Mouse (Mus musculus) megakaryocyte, embryonic 14.5 days (primary cell): Measurements from ENCODE around the gene Bnc1.

Experiments used
- FLI1 ChIP-seq: IDR thresholded peaks from 2 replicates; pipeline ENCODE4 v1.6.1; 2012; ENCODE audit warnings: low read length, inconsistent platforms, mixed read lengths
- GATA1 ChIP-seq: IDR thresholded peaks from 3 replicates; pipeline ENCODE4 v1.6.1; 2012; ENCODE audit warnings: mixed read lengths, low read length, inconsistent platforms, borderline replicate concordance

GRCm38 (mm10) chr7:81920314-81920713 lies 71.8 kb downstream of the Bnc1 start:
- TF ChIP-seq GATA1 (no peak), FLI1 (no peak)
